In the genomic region with DNA sequence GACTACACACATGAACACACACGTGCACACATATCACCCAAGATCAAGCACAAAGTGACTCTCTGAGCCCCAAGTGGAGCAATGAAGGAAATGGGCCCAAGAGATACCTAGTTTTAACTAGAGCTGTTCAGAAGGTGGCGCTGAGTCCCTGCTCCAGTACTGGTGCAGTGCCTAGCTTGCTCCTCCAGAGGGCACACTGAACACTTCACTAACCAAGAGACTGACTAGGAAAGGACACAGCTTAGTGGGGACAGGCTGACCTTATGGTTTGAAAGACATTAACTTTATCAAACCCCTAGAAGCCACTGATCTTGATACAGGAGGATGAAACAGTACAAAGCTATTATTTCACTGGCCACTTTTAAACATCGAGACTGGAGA, we compare ENCODE assay signal across 9 mouse cellular contexts.
DNase-seq lines count a peak whose midpoint lies in the region; ATAC-seq and TF ChIP-seq lines count a peak whose summit lies in the region.
"Had no signal": no experiment of that assay in that cellular context is flagged by ENCODE, and none has a peak within 500 bp of the region (broad histone marks: within the 10 kb centered on the region; RNA-seq: fewer than 3 reads in every experiment).

No protein-coding gene starts in this region.

- H3K4me1 ChIP-seq in ES-Bruce4 (ENCODE audit: control insufficient read depth, insufficient read depth, low read length): no peaks in the 10 kb centered on the region
- no peaks in the 10 kb centered on the region for H3K4me1 ChIP-seq in brown adipose tissue, adult 24 weeks (ENCODE audit: control insufficient read depth, insufficient read depth, insufficient read length, low read length)
- no peaks in the 10 kb centered on the region for H3K4me1 ChIP-seq in forebrain, embryonic 10.5 days
- H3K4me1 ChIP-seq in liver, postnatal 0 days (ENCODE audit: insufficient read depth): no peaks in the 10 kb centered on the region
- peaks cover 7% of the 10 kb centered on the region for H3K4me1 ChIP-seq in neural tube, embryonic 15.5 days
- H3K4me1 ChIP-seq in testis, adult 2 months (ENCODE audit: control insufficient read depth, insufficient read depth, low read length): peaks cover 2% of the 10 kb centered on the region; the same call in 1 of the 2 replicates

- no peak overlapping the region for H3K4me2 ChIP-seq in liver, postnatal 0 days (ENCODE audit: low read depth, low read length)
- no peak overlapping the region for H3K4me2 ChIP-seq in neural tube, embryonic 15.5 days

- peak; percentile 70 for DNase-seq in forebrain, embryonic 10.5 days (ENCODE audit: extremely low spot score, low spot score)
- peak; percentile 91 to 92 for DNase-seq in heart, postnatal 10 days
- peak; percentile 51 for DNase-seq in large intestine, adult 2 months (ENCODE audit: low read depth, low spot score)
- DNase-seq in liver, postnatal 0 days: peak; percentile 81

- H3K4me3 ChIP-seq in ES-Bruce4 (ENCODE audit: low read depth, low read length): no peak overlapping the region
- no peak overlapping the region for H3K4me3 ChIP-seq in brown adipose tissue, adult 24 weeks (ENCODE audit: insufficient read depth, low read depth, low read length)
- H3K4me3 ChIP-seq in forebrain, embryonic 10.5 days: no peak overlapping the region
- H3K4me3 ChIP-seq in liver, postnatal 0 days (ENCODE audit: low read depth, low read length): no peak overlapping the region
- no peak overlapping the region for H3K4me3 ChIP-seq in neural tube, embryonic 15.5 days (replicated peaks)
- no peak overlapping the region for H3K4me3 ChIP-seq in testis, adult 2 months (ENCODE audit: control insufficient read depth, low read depth, low read length)

- no peaks in the 10 kb centered on the region for H3K9me3 ChIP-seq in ES-Bruce4 (replicated peaks; ENCODE audit: control insufficient read depth, insufficient read depth, low read length, poor library complexity, severe bottlenecking)
- no peaks in the 10 kb centered on the region for H3K9me3 ChIP-seq in forebrain, embryonic 10.5 days
- no peaks in the 10 kb centered on the region for H3K9me3 ChIP-seq in liver, postnatal 0 days (ENCODE audit: low read length)
- no peaks in the 10 kb centered on the region for H3K9me3 ChIP-seq in neural tube, embryonic 15.5 days (replicated peaks)

- TF ChIP-seq EP300 in ES-Bruce4 (IDR thresholded peaks at IDR 0.05; ENCODE audit: insufficient read depth, low read depth, low read length): 0 out of 2 replicates have a peak, but pooled peaks have one; percentile 10
- no peak for TF ChIP-seq EP300 in liver, postnatal 0 days (IDR thresholded peaks at IDR 0.05; ENCODE audit: low read depth)

- H3K27ac ChIP-seq in ES-Bruce4 (ENCODE audit: insufficient read depth, low read length): no peak overlapping the region
- H3K27ac ChIP-seq in brown adipose tissue, adult 24 weeks (replicated peaks; ENCODE audit: low read depth, low read length): peak overlapping the region; percentile 11; the same call in 1 of the 2 replicates
- no peak overlapping the region for H3K27ac ChIP-seq in forebrain, embryonic 10.5 days
- no peak overlapping the region for H3K27ac ChIP-seq in liver, postnatal 0 days (ENCODE audit: low read depth)
- H3K27ac ChIP-seq in neural tube, embryonic 15.5 days (replicated peaks): no peak overlapping the region
- no peak overlapping the region for H3K27ac ChIP-seq in testis, adult 2 months (ENCODE audit: control insufficient read depth, insufficient read depth, low read depth, low read length)
- H3K27ac ChIP-seq: macrophage had no signal

- no peak for TF ChIP-seq POLR2A in ES-Bruce4 (IDR thresholded peaks at IDR 0.05; ENCODE audit: insufficient read depth, low read length)
- no peak for TF ChIP-seq POLR2A in testis, adult 2 months (IDR thresholded peaks at IDR 0.05; ENCODE audit: control insufficient read depth, low read depth, low read length)

- no peak overlapping the region for H3K9ac ChIP-seq in ES-Bruce4 (ENCODE audit: low read depth, poor library complexity, severe bottlenecking)
- no peak overlapping the region for H3K9ac ChIP-seq in liver, postnatal 0 days (replicated peaks)
- H3K9ac ChIP-seq in neural tube, embryonic 15.5 days (replicated peaks): no peak overlapping the region

- WGBS in forebrain, embryonic 10.5 days: 30% methylated on average over 3 of the region's 3 CpGs
- 30% methylated on average over 3 of the region's 3 CpGs for WGBS in large intestine, adult 2 months
- WGBS in liver, postnatal 0 days (ENCODE audit: insufficient replicate concordance): 22% methylated on average over 3 of the region's 3 CpGs
- WGBS in neural tube, embryonic 15.5 days: 34% methylated on average over 3 of the region's 3 CpGs

- no peaks in the 10 kb centered on the region for H3K36me3 ChIP-seq in ES-Bruce4 (ENCODE audit: control insufficient read depth, insufficient read depth, low read length, poor library complexity, severe bottlenecking)
- H3K36me3 ChIP-seq in forebrain, embryonic 10.5 days (replicated peaks): no peaks in the 10 kb centered on the region
- H3K36me3 ChIP-seq in liver, postnatal 0 days (replicated peaks; ENCODE audit: insufficient read depth, low read length): no peaks in the 10 kb centered on the region
- H3K36me3 ChIP-seq in neural tube, embryonic 15.5 days: no peaks in the 10 kb centered on the region
- no peaks in the 10 kb centered on the region for H3K36me3 ChIP-seq in testis, adult 2 months (ENCODE audit: control insufficient read depth, insufficient read depth, low read length)

- TF ChIP-seq CTCF in ES-Bruce4 (IDR thresholded peaks at IDR 0.05; ENCODE audit: low read depth, low read length): peak; percentile 100
- TF ChIP-seq CTCF in liver, postnatal 0 days (IDR thresholded peaks at IDR 0.05; ENCODE audit: low read depth): peak; percentile 99
- peak; percentile 86; the same call in 1 of the 2 replicates for TF ChIP-seq CTCF in testis, adult 2 months (IDR thresholded peaks at IDR 0.05; ENCODE audit: control insufficient read depth, insufficient read depth, insufficient replicate concordance, low read depth, low read length)

- intact Hi-C loops in heart, postnatal 10 days (cut with DNase I): loop anchor here (2.0 to 5.0 kb wide), 3 partner anchors 103 to 291 kb away; no protein-coding TSS in a partner anchor

- ATAC-seq in liver, postnatal 0 days: peak; percentile 90
- ATAC-seq in neural tube, embryonic 15.5 days (ENCODE audit: low FRiP score): peak; percentile 53; the same call in 1 of the 2 replicates

- H3K27me3 ChIP-seq in ES-Bruce4 (ENCODE audit: control insufficient read depth, insufficient read depth, low read length, poor library complexity, severe bottlenecking): no peaks in the 10 kb centered on the region
- no peaks in the 10 kb centered on the region for H3K27me3 ChIP-seq in forebrain, embryonic 10.5 days (ENCODE audit: poor library complexity, severe bottlenecking)
- no peaks in the 10 kb centered on the region for H3K27me3 ChIP-seq in liver, postnatal 0 days (ENCODE audit: insufficient read depth, low read length)
- H3K27me3 ChIP-seq in neural tube, embryonic 15.5 days (replicated peaks): no peaks in the 10 kb centered on the region
- no peaks in the 10 kb centered on the region for H3K27me3 ChIP-seq in testis, adult 2 months (ENCODE audit: control insufficient read depth, insufficient read depth, low read length)
